Mouse (Mus musculus) erythroblast, embryonic 14.5 days (primary cell): ENCODE measurements around the gene Chst8. TPM values are rescaled to one million over a fixed set of nuclear protein-coding genes. Genes with fewer than 3 reads are reported as not detected.

ENCODE experiments used
- H3K27me3 ChIP-seq: 2 replicates; pipeline ENCODE4 v1.6.1; 2012; ENCODE audit warnings: inconsistent platforms; ENCODE audit not compliant: control insufficient read depth
- H3K36me3 ChIP-seq: 2 replicates; pipeline ENCODE4 v1.6.1; 2012; ENCODE audit warnings: mild to moderate bottlenecking, inconsistent platforms; ENCODE audit not compliant: control insufficient read depth
- H3K4me1 ChIP-seq: 2 replicates; pipeline ENCODE4 v1.6.1; 2012; ENCODE audit warnings: inconsistent platforms; ENCODE audit not compliant: control insufficient read depth
- H3K4me3 ChIP-seq: replicated peaks from 2 replicates; pipeline ENCODE3; 2012; ENCODE audit warnings: moderate library complexity, mild to moderate bottlenecking, inconsistent platforms
- H3K9me3 ChIP-seq: 2 replicates; pipeline ENCODE4 v1.6.1; 2012; ENCODE audit warnings: low read length, inconsistent platforms, mixed read lengths; ENCODE audit not compliant: control insufficient read depth
- GATA1 ChIP-seq: IDR thresholded peaks from 2 replicates; pipeline ENCODE4 v1.6.1; 2012; ENCODE audit warnings: low read length, inconsistent platforms, mixed read lengths
- TAL1 ChIP-seq: IDR thresholded peaks from 3 replicates; pipeline ENCODE4 v1.6.1; 2012; ENCODE audit warnings: low read length, inconsistent platforms, mixed read lengths
- polyA plus RNA-seq: library from polyadenylated mRNA; stranded (reverse); fragments of >175 nt; gene quantifications from 2 replicates; pipeline ENCODE4 v1.2.3, GENCODE M21; 2012

Chst8 gene
- polyA plus RNA-seq, 1 experiment, result not detected

GRCm38 (mm10) chr7:34811060-34811459 is 1.5 kb downstream of the Chst8 start:
- Histone ChIP-seq H3K9me3 (no peaks in the 10 kb centered on the region), H3K4me1 (peaks cover 6% of the 10 kb centered on the region), H3K4me3 (no peak overlapping the region), H3K27me3 (peaks cover 51% of the 10 kb centered on the region), H3K36me3 (no peaks in the 10 kb centered on the region)
- TF ChIP-seq TAL1 (no peak), GATA1 (no peak)

- Histone ChIP-seq H3K4me3 (no peak overlapping the region), H3K27me3 (peaks cover 17% of the 10 kb centered on the region), H3K4me1 (no peaks in the 10 kb centered on the region), H3K9me3 (no peaks in the 10 kb centered on the region), H3K36me3 (no peaks in the 10 kb centered on the region)
- TF ChIP-seq TAL1 (no peak), GATA1 (no peak)
Measured at GRCm38 (mm10) chr7:34806307-34806706, 6.2 kb downstream of the Chst8 start.

DNA sequence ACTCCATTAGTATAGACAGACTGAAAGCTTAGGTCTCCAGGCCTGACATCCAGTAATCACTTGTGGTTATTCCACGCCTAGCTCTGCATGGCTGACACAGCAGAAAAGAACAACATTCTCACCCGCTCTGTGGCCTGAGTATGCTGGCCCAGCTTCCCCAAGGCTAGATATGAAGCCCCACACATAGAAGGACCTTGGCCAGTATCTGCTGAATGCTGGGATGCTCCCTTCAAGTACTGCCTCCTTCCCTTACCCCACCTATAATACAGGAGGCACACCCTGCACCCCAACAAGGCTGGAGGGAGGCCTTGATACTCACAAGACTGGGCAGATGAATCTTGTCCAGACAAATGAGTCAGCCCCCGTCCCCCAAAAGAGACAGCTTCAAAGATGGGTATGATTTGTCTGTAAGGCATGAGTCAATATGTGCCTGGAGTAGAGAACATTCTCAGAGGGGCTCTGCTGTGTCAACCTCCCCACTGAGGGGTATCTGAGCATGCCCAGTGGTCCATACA is 6.8 kb downstream of the Chst8 start:
- Histone ChIP-seq H3K4me1 (no peaks in the 10 kb centered on the region), H3K4me3 (no peak overlapping the region), H3K27me3 (peaks cover 12% of the 10 kb centered on the region), H3K9me3 (no peaks in the 10 kb centered on the region), H3K36me3 (no peaks in the 10 kb centered on the region)
- no peak for TF ChIP-seq TAL1
- TF ChIP-seq GATA1, result no peak

DNA sequence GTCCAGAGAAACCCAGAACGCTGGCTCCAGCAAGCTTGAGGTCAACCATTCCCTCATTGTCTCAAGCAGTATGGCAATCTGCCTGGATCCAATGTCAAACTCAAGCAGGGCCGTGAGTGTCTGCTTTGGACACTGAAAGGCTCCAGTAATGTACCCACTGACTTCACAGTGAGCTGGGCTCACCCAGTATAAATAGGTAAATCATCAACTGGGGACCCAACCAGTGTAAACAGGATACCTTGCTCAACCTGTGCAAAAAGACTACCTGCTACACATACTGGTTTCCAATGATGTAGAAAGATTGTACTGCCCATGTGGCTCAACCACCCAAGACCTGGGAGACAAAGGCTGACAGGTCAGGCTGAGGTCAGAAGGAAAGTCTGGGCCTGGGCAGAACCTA is 7.5 kb downstream of the Chst8 start:
- Histone ChIP-seq H3K27me3 (peaks cover 6% of the 10 kb centered on the region), H3K9me3 (no peaks in the 10 kb centered on the region), H3K4me3 (no peak overlapping the region), H3K4me1 (no peaks in the 10 kb centered on the region), H3K36me3 (no peaks in the 10 kb centered on the region)
- TF ChIP-seq GATA1, result no peak
- no peak for TF ChIP-seq TAL1

DNA sequence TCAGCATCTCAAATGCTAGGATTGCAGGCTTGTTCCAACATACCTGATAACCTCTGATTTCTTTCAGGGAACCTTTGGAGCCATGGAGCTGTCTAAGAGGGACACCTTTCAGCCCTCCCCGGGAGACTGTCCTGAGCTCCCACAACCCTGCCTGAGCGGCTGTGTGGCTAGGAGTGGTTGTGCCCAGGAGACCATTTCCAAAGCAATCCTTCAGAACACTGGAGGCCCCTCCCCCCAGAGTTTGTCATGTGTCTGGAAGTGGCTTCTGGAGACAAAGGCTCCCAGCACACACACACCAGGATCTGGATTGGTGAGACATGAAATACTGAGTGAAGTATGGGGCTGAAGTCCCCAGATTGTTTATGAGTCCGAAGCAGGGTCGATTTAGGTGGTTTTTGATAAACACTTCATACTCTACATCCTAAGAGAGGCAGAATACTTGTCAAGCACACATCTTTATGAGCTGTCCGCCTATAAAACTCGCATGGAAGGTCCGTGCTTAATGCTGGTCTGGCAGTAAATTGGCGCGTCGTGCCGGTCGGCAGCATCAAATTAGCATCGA is 12.5 kb downstream of the Chst8 start:
- no peaks in the 10 kb centered on the region for H3K4me1 ChIP-seq
- H3K27me3 ChIP-seq, result no peaks in the 10 kb centered on the region
- no peaks in the 10 kb centered on the region for H3K36me3 ChIP-seq
- no peak overlapping the region for H3K4me3 ChIP-seq
- H3K9me3 ChIP-seq, result no peaks in the 10 kb centered on the region
- no peak for TF ChIP-seq GATA1
- TF ChIP-seq TAL1, result no peak

DNA sequence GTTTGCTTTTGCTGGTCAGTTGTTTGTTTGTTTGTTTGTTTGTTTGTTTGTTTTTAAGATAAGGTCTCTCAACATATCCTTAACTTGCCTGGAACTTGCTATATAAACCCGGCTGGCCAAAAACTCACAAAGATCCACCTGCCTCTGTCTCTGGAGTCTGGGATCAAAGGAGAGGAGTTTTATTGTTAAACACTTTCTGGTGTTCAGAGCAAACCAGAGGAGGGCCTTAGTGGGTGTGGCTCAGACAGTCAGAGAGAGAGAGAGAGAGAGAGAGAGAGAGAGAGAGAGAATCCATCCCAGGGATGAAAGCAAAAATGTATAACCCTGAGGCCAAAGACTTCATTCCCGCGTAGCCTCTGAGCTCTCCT is 13.1 kb downstream of the Chst8 start:
- Histone ChIP-seq H3K4me1 (no peaks in the 10 kb centered on the region), H3K27me3 (no peaks in the 10 kb centered on the region), H3K36me3 (no peaks in the 10 kb centered on the region), H3K4me3 (no peak overlapping the region), H3K9me3 (no peaks in the 10 kb centered on the region)
- TF ChIP-seq GATA1 (no peak), TAL1 (no peak)

DNA sequence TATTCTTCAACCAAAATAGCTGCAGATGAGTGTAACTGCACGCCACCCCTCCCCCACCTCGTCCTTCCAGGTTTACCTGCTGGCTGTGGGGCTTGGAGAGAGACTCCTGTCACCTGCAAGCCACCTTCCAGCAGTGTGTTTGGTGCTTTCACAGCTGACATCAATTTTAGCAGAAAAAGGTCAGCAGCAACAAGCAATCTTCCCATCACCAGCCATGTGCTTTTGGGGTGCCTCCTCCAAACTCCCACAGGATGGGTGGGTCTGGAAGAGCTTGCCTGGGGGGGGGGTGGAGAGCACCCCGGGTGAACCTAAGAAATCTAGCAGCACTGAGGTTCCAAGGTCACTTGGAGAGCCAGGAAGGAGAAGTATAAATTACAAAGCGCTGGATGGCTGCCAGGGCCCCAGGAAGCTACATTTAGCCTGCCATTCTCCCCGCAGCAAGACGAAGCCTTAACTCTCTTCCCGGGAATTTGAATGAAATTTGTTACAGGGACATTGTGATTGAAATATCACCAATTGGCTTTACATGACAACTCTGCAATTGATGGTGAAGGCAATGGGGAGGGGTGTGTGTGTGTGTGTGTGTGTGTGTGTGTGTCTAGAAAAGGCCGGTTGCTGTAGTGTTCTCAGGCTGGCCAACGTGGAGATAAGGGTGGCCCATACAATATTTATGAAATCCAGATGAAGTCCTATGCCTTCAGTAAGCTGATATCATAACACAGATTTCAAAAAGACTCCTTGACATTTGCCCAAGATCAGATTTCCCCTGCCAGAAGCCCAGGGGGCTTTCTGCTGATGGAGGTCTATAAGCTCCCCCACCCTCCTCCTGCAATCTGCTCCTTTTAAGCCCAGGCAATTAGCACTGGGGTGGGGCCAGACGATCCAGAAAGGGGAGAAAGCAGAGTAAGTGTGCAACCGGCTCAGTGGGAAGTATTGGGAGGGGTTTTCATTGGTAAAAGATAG is 13.8 kb downstream of the Chst8 start:
- no peak for TF ChIP-seq TAL1
- TF ChIP-seq GATA1, result no peak
- Histone ChIP-seq H3K4me3 (no peak overlapping the region), H3K9me3 (no peaks in the 10 kb centered on the region), H3K36me3 (no peaks in the 10 kb centered on the region), H3K27me3 (no peaks in the 10 kb centered on the region), H3K4me1 (no peaks in the 10 kb centered on the region)

DNA sequence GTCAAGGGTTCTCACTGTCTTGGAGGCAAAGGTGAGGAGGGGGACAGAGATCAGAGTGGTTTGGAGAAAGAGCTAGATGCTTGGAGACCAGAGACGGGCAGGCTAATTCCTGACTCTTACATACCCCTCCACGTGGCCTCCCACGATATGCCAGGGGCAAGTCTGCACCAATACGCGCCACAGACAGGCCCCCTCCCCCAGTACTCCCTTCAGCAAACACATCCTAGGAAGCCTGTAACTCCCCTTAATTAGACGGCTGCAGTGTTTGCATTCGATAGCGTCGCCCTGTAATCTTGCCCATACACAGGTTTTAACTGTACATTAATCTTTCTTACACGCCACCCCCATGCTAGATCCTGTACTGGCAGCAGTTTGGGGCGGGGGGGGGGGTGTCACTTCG is 14.5 kb downstream of the Chst8 start:
- no peaks in the 10 kb centered on the region for H3K36me3 ChIP-seq
- TF ChIP-seq GATA1 (no peak), TAL1 (no peak)
- H3K4me1 ChIP-seq, result no peaks in the 10 kb centered on the region
- no peak overlapping the region for H3K4me3 ChIP-seq
- H3K9me3 ChIP-seq, result no peaks in the 10 kb centered on the region
- H3K27me3 ChIP-seq, result no peaks in the 10 kb centered on the region

DNA sequence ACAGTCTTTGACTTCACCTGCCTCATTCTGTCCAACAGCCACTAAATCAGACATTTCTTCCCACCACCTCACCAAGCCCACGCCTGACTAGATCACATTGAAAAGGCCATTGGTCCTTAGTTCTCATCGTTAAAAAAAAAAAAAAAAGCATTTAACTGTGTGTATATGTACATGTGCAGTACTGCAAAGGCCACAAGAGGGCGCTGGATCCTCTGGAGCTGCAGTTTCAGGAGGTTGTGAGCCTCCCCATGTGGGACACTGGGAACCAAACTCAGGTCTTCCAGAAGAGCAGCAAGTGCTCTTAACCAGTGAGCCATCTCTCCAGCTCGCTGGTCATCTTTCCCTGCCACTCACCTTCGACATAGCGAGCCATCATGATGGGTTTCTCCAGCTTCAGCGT is 22.1 kb downstream of the Chst8 start:
- Histone ChIP-seq H3K36me3 (no peaks in the 10 kb centered on the region), H3K27me3 (no peaks in the 10 kb centered on the region), H3K4me3 (no peak overlapping the region), H3K9me3 (0 out of 2 replicates have a peak, but pooled peaks cover 5% of the 10 kb centered on the region), H3K4me1 (no peaks in the 10 kb centered on the region)
- TF ChIP-seq TAL1 (no peak), GATA1 (no peak)
